ENCODE assay signal across 9 mouse cellular contexts in genomic region chr1:134048759-134049158, GRCm38 (mm10). TPM values are rescaled to one million over a fixed set of nuclear protein-coding genes. Genes with fewer than 3 reads are reported as not detected.
DNase-seq lines count a peak whose midpoint lies in the region; ATAC-seq and TF ChIP-seq lines count a peak whose summit lies in the region.
"Had no signal": no experiment of that assay in that cellular context is flagged by ENCODE, and none has a peak within 500 bp of the region (broad histone marks: within the 10 kb centered on the region; RNA-seq: fewer than 3 reads in every experiment).

No protein-coding gene starts in this region.

- whole genome bisulfite sequencing in cerebellum, adult 2 months: under 1% methylated on average over 5 of the region's 5 CpGs
- WGBS in forebrain, postnatal 0 days: 3% methylated on average over 5 of the region's 5 CpGs
- WGBS in midbrain, embryonic 10.5 days: 7% methylated on average over 5 of the region's 5 CpGs

- H3K9ac ChIP-seq in forebrain, postnatal 0 days: no peak overlapping the region
- H3K9ac ChIP-seq: embryonic facial prominence, embryonic 15.5 days had no signal

- no peaks in the 10 kb centered on the region for H3K4me1 ChIP-seq in cerebellum, adult 2 months (ENCODE audit: control insufficient read depth, insufficient read depth, low read length)
- no peaks in the 10 kb centered on the region for H3K4me1 ChIP-seq in forebrain, postnatal 0 days (ENCODE audit: insufficient read depth)
- peaks cover 19% of the 10 kb centered on the region for H3K4me1 ChIP-seq in midbrain, embryonic 10.5 days

- no peak overlapping the region for H3K4me2 ChIP-seq in forebrain, postnatal 0 days (ENCODE audit: low read depth)
- H3K4me2 ChIP-seq: embryonic facial prominence, embryonic 15.5 days had no signal

- no peak overlapping the region for H3K27ac ChIP-seq in cerebellum, adult 2 months (ENCODE audit: insufficient read depth, low read length)
- no peak overlapping the region for H3K27ac ChIP-seq in forebrain, postnatal 0 days (ENCODE audit: low read depth, low read length)
- 0 out of 2 replicates have a peak overlapping the region, but pooled peaks have one; percentile 33 for H3K27ac ChIP-seq in midbrain, embryonic 10.5 days (replicated peaks)
- H3K27ac ChIP-seq: embryonic facial prominence, embryonic 15.5 days had no signal

- no peaks in the 10 kb centered on the region for H3K27me3 ChIP-seq in cerebellum, adult 2 months (ENCODE audit: control insufficient read depth, insufficient read depth, low read length)
- H3K27me3 ChIP-seq in forebrain, postnatal 0 days (ENCODE audit: insufficient read depth, low read length): no peaks in the 10 kb centered on the region
- peaks cover 19% of the 10 kb centered on the region for H3K27me3 ChIP-seq in midbrain, embryonic 10.5 days (ENCODE audit: low read depth, poor library complexity, severe bottlenecking)
- H3K27me3 ChIP-seq: embryonic facial prominence, embryonic 15.5 days had no signal

- peak; percentile 61 for DNase-seq in ovary, postnatal 36 days (ENCODE audit: low spot score)
- no peak for DNase-seq in ovary, postnatal 10 days (ENCODE audit: low spot score)
- peak; percentile 77 to 81 for DNase-seq in cerebellum, adult 2 months
- peak; percentile 93 for DNase-seq in forebrain, postnatal 0 days
- DNase-seq in induced T-regulatory cell, adult 2 months (ENCODE audit: low read depth): peak; percentile 89
- DNase-seq in left cerebral cortex, postnatal 4 days: peak; percentile 71
- peak; percentile 76 for DNase-seq in midbrain, embryonic 10.5 days (ENCODE audit: low spot score)
- peak; percentile 52 for DNase-seq in spleen, adult 12 weeks (ENCODE audit: low spot score)

- no peaks in the 10 kb centered on the region for H3K9me3 ChIP-seq in forebrain, postnatal 0 days (ENCODE audit: low read length)
- H3K9me3 ChIP-seq in midbrain, embryonic 10.5 days (replicated peaks): no peaks in the 10 kb centered on the region
- H3K9me3 ChIP-seq: embryonic facial prominence, embryonic 15.5 days had no signal

- ATAC-seq in forebrain, postnatal 0 days: peak; percentile 82

- no peak overlapping the region for H3K4me3 ChIP-seq in cerebellum, adult 2 months (replicated peaks; ENCODE audit: insufficient read depth, low read depth, low read length)
- H3K4me3 ChIP-seq in forebrain, postnatal 0 days (ENCODE audit: low read depth, low read length): no peak overlapping the region
- no peak overlapping the region for H3K4me3 ChIP-seq in midbrain, embryonic 10.5 days
- H3K4me3 ChIP-seq: embryonic facial prominence, embryonic 15.5 days had no signal

- no peak for TF ChIP-seq POLR2A in cerebellum, adult 2 months (IDR thresholded peaks at IDR 0.05; ENCODE audit: borderline replicate concordance, insufficient read depth, low read length)

- TF ChIP-seq CTCF in cerebellum, adult 2 months (IDR thresholded peaks at IDR 0.05; ENCODE audit: borderline replicate concordance, insufficient read depth, low read depth, low read length): peak; percentile 93
- TF ChIP-seq CTCF in forebrain, postnatal 0 days (IDR thresholded peaks at IDR 0.05; ENCODE audit: low read depth): peak; percentile 99

- intact Hi-C loops in left cerebral cortex, postnatal 4 days (cut with DNase I): loop anchor here (1.0 to 10.0 kb wide), 2 partner anchors 312 to 414 kb away; no protein-coding TSS in a partner anchor

- no peaks in the 10 kb centered on the region for H3K36me3 ChIP-seq in forebrain, postnatal 0 days (ENCODE audit: insufficient read depth)
- H3K36me3 ChIP-seq in midbrain, embryonic 10.5 days: no peaks in the 10 kb centered on the region
- H3K36me3 ChIP-seq: embryonic facial prominence, embryonic 15.5 days had no signal

RNA-seq across cellular contexts. Expression of gene Fmod, which starts 11.7 kb away (rescaled TPM):
- polyA plus RNA-seq in cerebellum, adult 2 months (2012; rRNA removed): 7.5 and 10.8 TPM in 2 replicates
- 7.0 and 14.2 TPM in 2 replicates for total RNA-seq in forebrain, postnatal 0 days (2014; rRNA removed)
- 14.7 and 19.6 TPM in 2 replicates for polyA plus RNA-seq in forebrain, postnatal 0 days (2015; fragmentation: Nextera tagmentation; extraction: Ambion mirVana)
- total RNA-seq in left cerebral cortex, postnatal 4 days (2021): 10 to 100 TPM; 19.0 to 20.0 TPM
- 2.8 and 6.5 TPM in 2 replicates for polyA plus RNA-seq in midbrain, embryonic 10.5 days (2016; fragmentation: Nextera tagmentation; extraction: Ambion mirVana)

RNA-seq across cellular contexts. Expression of gene Btg2, which starts 30.2 kb away (rescaled TPM):
- 11.9 and 15.3 TPM in 2 replicates for polyA plus RNA-seq in cerebellum, adult 2 months (2012; rRNA removed)
- 9.2 and 11.9 TPM in 2 replicates for total RNA-seq in forebrain, postnatal 0 days (2014; rRNA removed)
- 10.1 and 12.0 TPM in 2 replicates for polyA plus RNA-seq in forebrain, postnatal 0 days (2015; fragmentation: Nextera tagmentation; extraction: Ambion mirVana)
- 1 to 10 TPM; 7.9 to 8.1 TPM for total RNA-seq in left cerebral cortex, postnatal 4 days (2021)
- 107 and 161 TPM in 2 replicates for polyA plus RNA-seq in midbrain, embryonic 10.5 days (2016; fragmentation: Nextera tagmentation; extraction: Ambion mirVana)
